8 mouse cellular contexts compared by ENCODE assay signal in the genomic region with DNA sequence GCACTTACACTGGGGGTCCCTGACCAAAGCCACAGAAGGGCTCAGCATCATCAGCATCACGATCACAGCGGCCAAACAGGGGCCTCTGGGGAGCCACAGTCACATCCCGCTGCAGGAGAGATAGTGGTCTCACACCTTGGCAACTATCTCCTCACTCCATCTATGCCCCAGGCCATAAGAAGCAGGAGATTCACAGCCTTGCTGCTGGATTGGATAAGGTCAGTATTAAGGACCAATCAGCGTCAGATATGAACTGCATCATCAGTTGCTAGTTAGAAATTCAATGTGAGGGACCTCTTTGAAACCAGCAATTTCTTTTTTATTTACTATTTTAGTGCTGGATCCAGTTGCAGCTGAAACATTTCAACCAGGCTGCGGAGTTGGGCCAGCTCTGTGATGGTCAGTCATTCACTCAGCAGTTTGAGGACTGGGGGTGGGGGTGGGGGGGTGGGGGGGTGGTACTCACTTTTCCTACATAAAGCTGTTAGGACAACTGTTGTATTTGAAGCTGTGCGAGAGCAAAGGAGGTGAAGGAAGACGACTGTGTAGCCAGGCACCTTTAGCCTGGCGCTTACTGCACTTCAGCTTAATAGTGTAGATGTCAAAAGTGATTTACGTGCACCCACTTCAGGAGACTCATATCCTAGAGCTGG. TPM values are rescaled to one million over a fixed set of nuclear protein-coding genes. Genes with fewer than 3 reads are reported as not detected.
A peak's percentile ranks its signal among the peaks of the same experiment; 100 is the strongest.
DNase-seq lines count a peak whose midpoint lies in the region; ATAC-seq and TF ChIP-seq lines count a peak whose summit lies in the region.

No protein-coding gene starts in this region.

- peak overlapping the region; percentile 76 for H3K4me3 ChIP-seq in gastrocnemius, adult 2 months
- peak overlapping the region; percentile 57 for H3K4me3 ChIP-seq in intestine, embryonic 15.5 days (replicated peaks)
- peak overlapping the region; percentile 60 for H3K4me3 ChIP-seq in midbrain, embryonic 13.5 days (replicated peaks)

- DNase-seq in gastrocnemius, adult 2 months, result peak; percentile 15
- no peak for DNase-seq in gastrocnemius, postnatal 10 days
- peak; percentile 66 for DNase-seq in cerebellum, adult 8-10 months
- DNase-seq in left cerebral cortex, postnatal 4 days, result peak; percentile 32
- DNase-seq in splenic B cell, adult 2 months (ENCODE audit: low read depth, low spot score), result peak; percentile 97

- H3K4me2 ChIP-seq in intestine, embryonic 15.5 days (replicated peaks), result peak overlapping the region; percentile 83
- H3K4me2 ChIP-seq in midbrain, embryonic 13.5 days (replicated peaks), result peak overlapping the region; percentile 56

- H3K27ac ChIP-seq in gastrocnemius, adult 2 months, result peak overlapping the region; percentile 81; the same call in 1 of the 2 replicates
- H3K27ac ChIP-seq in intestine, embryonic 15.5 days, result no peak overlapping the region
- H3K27ac ChIP-seq in midbrain, embryonic 13.5 days, result peak overlapping the region; percentile 98

- peak; percentile 75 for ATAC-seq in granulocyte monocyte progenitor cell, adult 5-6 weeks (replicated peaks; ENCODE audit: poor library complexity, severe bottlenecking)
- ATAC-seq in intestine, embryonic 15.5 days, result peak; percentile 89
- peak; percentile 75 for ATAC-seq in midbrain, embryonic 13.5 days

- H3K9ac ChIP-seq in intestine, embryonic 15.5 days, result no peak overlapping the region
- peak overlapping the region; percentile 80; the same call in 1 of the 2 replicates for H3K9ac ChIP-seq in midbrain, embryonic 13.5 days (replicated peaks)

- H3K27me3 ChIP-seq in intestine, embryonic 15.5 days (replicated peaks), result 0 out of 2 replicates have a peak, but pooled peaks cover 3% of the 10 kb centered on the region
- H3K27me3 ChIP-seq in midbrain, embryonic 13.5 days, result 0 out of 2 replicates have a peak, but pooled peaks cover under 1% of the 10 kb centered on the region
- no peaks in the 10 kb centered on the region for H3K27me3 ChIP-seq in splenic B cell, adult 2 months (ENCODE audit: control insufficient read depth, insufficient read depth, low read length, poor library complexity, severe bottlenecking)

- H3K9me3 ChIP-seq in intestine, embryonic 15.5 days, result no peaks in the 10 kb centered on the region
- H3K9me3 ChIP-seq in midbrain, embryonic 13.5 days, result no peaks in the 10 kb centered on the region

- no peaks in the 10 kb centered on the region for H3K36me3 ChIP-seq in intestine, embryonic 15.5 days
- H3K36me3 ChIP-seq in midbrain, embryonic 13.5 days, result no peaks in the 10 kb centered on the region
- H3K36me3 ChIP-seq in splenic B cell, adult 2 months (ENCODE audit: control insufficient read depth, insufficient read depth, low read length, poor library complexity, severe bottlenecking), result no peaks in the 10 kb centered on the region

- WGBS in intestine, embryonic 15.5 days, result 14% methylated on average over 9 of the region's 9 CpGs
- 18% methylated on average over 9 of the region's 9 CpGs for WGBS in midbrain, embryonic 13.5 days

- TF ChIP-seq CTCF in gastrocnemius, adult 2 months (IDR thresholded peaks at IDR 0.05), result no peak

- intact Hi-C loops in gastrocnemius, adult 2 months (cut with DNase I), result no loop called here
- intact Hi-C loops in left cerebral cortex, postnatal 4 days (cut with DNase I), result no loop called here

- no peaks in the 10 kb centered on the region for H3K4me1 ChIP-seq in intestine, embryonic 15.5 days (replicated peaks)
- peaks cover 10% of the 10 kb centered on the region for H3K4me1 ChIP-seq in midbrain, embryonic 13.5 days (replicated peaks)

RNA-seq across cellular contexts. Expression of a gene that starts 0.4 kb away (rescaled TPM):
- total RNA-seq in gastrocnemius, adult 2 months (2021), result under 1 TPM in 1 of 2 experiments, not detected in 1; 0.43 TPM
- under 1 TPM; 0.36 to 0.42 TPM for total RNA-seq in gastrocnemius, postnatal 10 days (2021)
- total RNA-seq in granulocyte monocyte progenitor cell, adult 5-6 weeks (2014; fragmentation: Nextera tagmentation), result not detected in 2 replicates
- 0.21 TPM in 1 of 2 replicates, not detected in the other for total RNA-seq in granulocyte monocyte progenitor cell, adult 5-6 weeks (2017)
- polyA plus RNA-seq in intestine, embryonic 15.5 days (2015; fragmentation: Nextera tagmentation; extraction: Ambion mirVana), result 0.34 and 0.59 TPM in 2 replicates
- 10 to 100 TPM in 1 of 2 experiments, 1 to 10 TPM in 1; 8.2 to 11.1 TPM for total RNA-seq in left cerebral cortex, postnatal 4 days (2021)
- polyA plus RNA-seq in midbrain, embryonic 13.5 days (2015; fragmentation: Nextera tagmentation; extraction: Ambion mirVana), result 4.6 and 5.6 TPM in 2 replicates

RNA-seq across cellular contexts. Expression of a gene that starts 21.3 kb away (rescaled TPM):
- total RNA-seq in gastrocnemius, adult 2 months (2021), result not detected
- total RNA-seq in gastrocnemius, postnatal 10 days (2021), result not detected
- not detected in 2 replicates for total RNA-seq in granulocyte monocyte progenitor cell, adult 5-6 weeks (2014; fragmentation: Nextera tagmentation)
- total RNA-seq in granulocyte monocyte progenitor cell, adult 5-6 weeks (2017), result not detected in 2 replicates
- polyA plus RNA-seq in intestine, embryonic 15.5 days (2015; fragmentation: Nextera tagmentation; extraction: Ambion mirVana), result 9.4 and 14.7 TPM in 2 replicates
- not detected for total RNA-seq in left cerebral cortex, postnatal 4 days (2021)
- polyA plus RNA-seq in midbrain, embryonic 13.5 days (2015; fragmentation: Nextera tagmentation; extraction: Ambion mirVana), result not detected in 2 replicates

RNA-seq across cellular contexts. Expression of a gene that starts 43.6 kb away (rescaled TPM):
- total RNA-seq in gastrocnemius, adult 2 months (2021), result under 1 TPM; 0.18 to 0.20 TPM
- total RNA-seq in gastrocnemius, postnatal 10 days (2021), result under 1 TPM; 0.40 to 0.81 TPM
- not detected in 2 replicates for total RNA-seq in granulocyte monocyte progenitor cell, adult 5-6 weeks (2014; fragmentation: Nextera tagmentation)
- not detected in 2 replicates for total RNA-seq in granulocyte monocyte progenitor cell, adult 5-6 weeks (2017)
- polyA plus RNA-seq in intestine, embryonic 15.5 days (2015; fragmentation: Nextera tagmentation; extraction: Ambion mirVana), result 3.7 and 5.0 TPM in 2 replicates
- under 1 TPM; 0.36 to 0.38 TPM for total RNA-seq in left cerebral cortex, postnatal 4 days (2021)
- polyA plus RNA-seq in midbrain, embryonic 13.5 days (2015; fragmentation: Nextera tagmentation; extraction: Ambion mirVana), result not detected in 2 replicates

Comparison
In these comparisons a context has a peak if more than half of its experiments do, and no peak if none do; other contexts are left out.
1. RNA of a gene that starts 0.4 kb away (total RNA-seq): 8.2 to 11.1 TPM in left cerebral cortex, postnatal 4 days; 0.43 TPM in gastrocnemius, adult 2 months, 0.36 to 0.42 TPM in gastrocnemius, postnatal 10 days and 0.21 TPM in granulocyte monocyte progenitor cell, adult 5-6 weeks; every median in the first group is over 4 times any median in the second.
2. Peak in every context shown above with its lines, with median percentiles within 50 percentile points of each other: H3K4me3 ChIP-seq and ATAC-seq.